Mouse (Mus musculus) spleen, adult 2 months (tissue): ENCODE measurements around the gene Gabpb2. TPM values are rescaled to one million over a fixed set of nuclear protein-coding genes. Genes with fewer than 3 reads are reported as not detected.

Experiments
- DNase-seq, 2 experiments: peaks; one replicate each; pipeline versions ENCODE4 v3.0.0 to v3.0.0-alpha.2; 2012 to 2021; ENCODE audit warnings: low spot score in 2 of 2, low read depth in 1 of 2
- H3K27ac ChIP-seq: fragments of 200-500 bp; 2 replicates; pipeline ENCODE4 v1.5.1; 2012; ENCODE audit warnings: low read length, inconsistent platforms; ENCODE audit not compliant: insufficient read depth
- H3K27me3 ChIP-seq: fragments of 200-500 bp; 2 replicates; pipeline ENCODE4 v1.6.1; 2012; ENCODE audit warnings: mild to moderate bottlenecking, moderate library complexity, low read length, inconsistent platforms; ENCODE audit not compliant: control insufficient read depth, insufficient read depth
- H3K36me3 ChIP-seq: fragments of 200-500 bp; 2 replicates; pipeline ENCODE4 v1.6.1; 2012; ENCODE audit warnings: mild to moderate bottlenecking, low read length, inconsistent platforms; ENCODE audit not compliant: control insufficient read depth, insufficient read depth
- H3K4me1 ChIP-seq: fragments of 200-500 bp; 2 replicates; pipeline ENCODE4 v1.6.1; 2011; ENCODE audit warnings: inconsistent platforms; ENCODE audit not compliant: control insufficient read depth, insufficient read depth, insufficient read length
- H3K4me3 ChIP-seq: fragments of 200-500 bp; 2 replicates; pipeline ENCODE4 v1.5.1; 2011; ENCODE audit warnings: mild to moderate bottlenecking, inconsistent platforms; ENCODE audit not compliant: insufficient read depth, insufficient read length; ENCODE audit errors: extremely low read depth
- CTCF ChIP-seq: fragments of 200-500 bp; IDR thresholded peaks from 2 replicates; pipeline ENCODE4 v1.5.1; 2011; ENCODE audit warnings: mild to moderate bottlenecking, inconsistent platforms; ENCODE audit not compliant: insufficient read depth, insufficient read length, insufficient replicate concordance; ENCODE audit errors: extremely low read depth
- POLR2A ChIP-seq: fragments of 200-500 bp; IDR thresholded peaks from 2 replicates; pipeline ENCODE4 v1.6.1; 2011; ENCODE audit warnings: low read depth, low read length, inconsistent platforms
- WGBS: fragments of 180-500 bp; shearing (Covaris S2); methylation state at CpG from one replicate; pipeline ENCODE4 v1.1.7; 2018; 5-methylcytosine and 5-hydroxymethylcytosine counted together
- polyA plus RNA-seq: library from polyadenylated mRNA; depleted of rRNA; stranded (reverse); fragments of >200 nt; gene quantifications from 2 replicates; pipeline ENCODE4 v1.2.3, GENCODE M21; 2012

Gene Gabpb2
- polyA plus RNA-seq, 1 experiment: 17.0 TPM

GRCm38 (mm10) chr3:95203880-95204279 is 13.8 kb downstream of the Gabpb2 start:
- no peak overlapping the region for H3K4me3 ChIP-seq
- H3K27me3 ChIP-seq: no peaks in the 10 kb centered on the region
- 95% methylated on average over 6 of the region's 6 CpGs for WGBS
- H3K4me1 ChIP-seq: no peaks in the 10 kb centered on the region
- DNase-seq: no peak
- TF ChIP-seq POLR2A: no peak
- TF ChIP-seq CTCF: no peak
- H3K36me3 ChIP-seq: peaks cover 49% of the 10 kb centered on the region
- H3K27ac ChIP-seq: no peak overlapping the region

DNA sequence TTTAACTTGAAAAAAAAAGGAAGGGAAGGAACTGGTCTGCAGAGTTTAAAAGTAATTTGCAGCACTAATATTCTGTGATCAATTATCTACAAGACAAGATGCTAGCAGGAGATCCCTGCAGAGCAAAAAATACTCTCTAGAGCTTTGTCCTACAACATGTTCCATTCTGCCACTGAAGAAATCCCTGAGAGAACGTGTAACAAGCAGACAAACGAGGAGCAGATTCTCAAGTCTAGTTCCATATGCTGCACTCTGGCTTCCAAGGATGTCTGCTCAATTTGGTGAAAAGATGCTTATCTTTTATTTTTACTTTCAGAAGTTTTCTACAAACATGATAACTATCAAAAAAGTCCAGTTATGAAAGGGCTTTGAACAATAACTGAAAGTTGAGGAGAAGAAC is 17.2 kb downstream of the Gabpb2 start:
- 97% methylated on average over 2 of the region's 2 CpGs for WGBS
- no peak overlapping the region for H3K27ac ChIP-seq

GRCm38 (mm10) chr3:95200132-95200531 is 17.6 kb downstream of the Gabpb2 start:
- Histone ChIP-seq H3K27ac (no peak overlapping the region), H3K4me3 (no peak overlapping the region), H3K4me1 (no peaks in the 10 kb centered on the region), H3K36me3 (peaks cover 53% of the 10 kb centered on the region), H3K27me3 (no peaks in the 10 kb centered on the region)
- TF ChIP-seq CTCF (no peak), POLR2A (no peak)
- 84% methylated on average over 7 of the region's 7 CpGs for WGBS
- DNase-seq: no peak

More for the DNA sequence above, 17.2 kb downstream of the Gabpb2 start:
- no peak for DNase-seq
- H3K4me1 ChIP-seq: no peaks in the 10 kb centered on the region
- H3K27me3 ChIP-seq: no peaks in the 10 kb centered on the region
- no peak overlapping the region for H3K4me3 ChIP-seq
- H3K36me3 ChIP-seq: peaks cover 55% of the 10 kb centered on the region
- TF ChIP-seq POLR2A (no peak), CTCF (no peak)

DNA sequence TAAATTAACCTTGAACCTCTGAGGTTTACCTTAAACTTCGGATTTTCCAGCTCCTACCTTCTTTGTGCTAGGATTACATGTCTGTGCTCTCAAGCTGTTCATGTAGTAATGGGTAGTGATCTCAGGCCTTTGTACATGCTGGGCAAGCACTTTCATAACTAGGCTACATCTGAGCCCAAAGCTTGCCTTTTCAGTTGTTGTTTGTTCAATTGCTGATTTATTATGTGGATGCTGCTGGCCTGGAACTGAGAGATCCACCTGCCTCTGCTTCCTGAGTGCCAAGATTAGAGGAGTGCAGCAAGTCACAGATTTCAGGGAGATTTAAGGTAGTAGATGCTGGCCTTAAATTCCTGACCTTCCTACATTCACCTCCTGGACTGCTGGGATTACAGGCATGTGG is 18.6 kb downstream of the Gabpb2 start:
- Histone ChIP-seq H3K4me3 (no peak overlapping the region), H3K4me1 (no peaks in the 10 kb centered on the region), H3K27me3 (no peaks in the 10 kb centered on the region), H3K36me3 (peaks cover 53% of the 10 kb centered on the region), H3K27ac (no peak overlapping the region)
- WGBS: 92% methylated on average over 1 of the region's 1 CpGs
- TF ChIP-seq POLR2A (no peak), CTCF (no peak)
- no peak for DNase-seq

DNA sequence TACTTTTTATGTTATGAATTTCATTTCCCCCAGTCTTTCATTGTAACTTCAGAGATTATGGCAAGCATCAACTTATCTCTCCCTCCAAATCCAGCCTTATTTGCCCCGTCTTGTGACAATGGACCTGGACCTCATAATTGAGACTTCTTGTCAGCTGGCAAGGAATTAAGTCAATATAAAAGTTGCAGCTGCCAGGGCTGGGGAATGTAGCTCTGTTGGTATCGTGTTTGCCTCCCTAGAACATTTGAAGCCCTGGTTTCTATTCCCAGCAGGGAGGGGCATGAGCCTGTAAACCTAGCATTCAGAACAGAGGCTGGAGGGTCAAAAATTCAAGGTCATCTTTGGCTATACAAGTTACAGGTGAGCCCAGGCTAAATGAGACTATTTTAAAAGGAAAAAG is 21.9 kb downstream of the Gabpb2 start:
- TF ChIP-seq CTCF (no peak), POLR2A (no peak)
- 95% methylated on average over 2 of the region's 2 CpGs for WGBS
- no peak overlapping the region for H3K4me3 ChIP-seq

GRCm38 (mm10) chr3:95194721-95195135 is 23.0 kb downstream of the Gabpb2 start:
- Histone ChIP-seq H3K36me3 (peaks cover 36% of the 10 kb centered on the region), H3K27ac (no peak overlapping the region), H3K27me3 (no peaks in the 10 kb centered on the region), H3K4me3 (no peak overlapping the region), H3K4me1 (no peaks in the 10 kb centered on the region)
- no peak for TF ChIP-seq POLR2A
- no peak for TF ChIP-seq CTCF
- WGBS: 86% methylated on average over 6 of the region's 6 CpGs
- DNase-seq: no peak

More for the DNA sequence above, 21.9 kb downstream of the Gabpb2 start:
- H3K36me3 ChIP-seq: peaks cover 38% of the 10 kb centered on the region
- DNase-seq: no peak
- no peaks in the 10 kb centered on the region for H3K27me3 ChIP-seq
- no peaks in the 10 kb centered on the region for H3K4me1 ChIP-seq
- H3K27ac ChIP-seq: no peak overlapping the region

DNA sequence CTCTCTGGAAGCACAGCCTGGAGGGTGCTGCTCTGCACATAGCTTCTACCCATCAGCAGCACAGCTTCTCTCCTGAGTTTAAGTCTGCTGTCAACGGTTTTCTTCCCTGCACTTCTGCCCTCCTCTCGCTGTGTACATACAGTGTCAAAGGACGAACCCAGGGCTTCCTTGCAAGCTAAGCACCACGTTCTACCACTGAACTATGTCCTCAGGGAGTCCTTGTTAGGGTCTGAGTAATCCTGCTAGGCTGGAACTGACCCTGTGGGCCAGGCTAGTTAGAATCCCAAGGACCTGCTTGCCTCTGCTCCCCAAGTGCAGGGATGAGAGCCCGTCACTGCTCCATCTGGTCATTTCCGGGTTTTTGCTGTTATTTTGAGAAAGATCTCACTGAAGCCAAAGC is 30.8 kb downstream of the Gabpb2 start:
- H3K36me3 ChIP-seq: peaks cover 29% of the 10 kb centered on the region
- no peak for DNase-seq
- WGBS: 95% methylated on average over 6 of the region's 6 CpGs
- H3K27me3 ChIP-seq: no peaks in the 10 kb centered on the region
- TF ChIP-seq POLR2A (no peak), CTCF (no peak)
- H3K4me1 ChIP-seq: no peaks in the 10 kb centered on the region
- H3K27ac ChIP-seq: no peak overlapping the region
- H3K4me3 ChIP-seq: no peak overlapping the region

DNA sequence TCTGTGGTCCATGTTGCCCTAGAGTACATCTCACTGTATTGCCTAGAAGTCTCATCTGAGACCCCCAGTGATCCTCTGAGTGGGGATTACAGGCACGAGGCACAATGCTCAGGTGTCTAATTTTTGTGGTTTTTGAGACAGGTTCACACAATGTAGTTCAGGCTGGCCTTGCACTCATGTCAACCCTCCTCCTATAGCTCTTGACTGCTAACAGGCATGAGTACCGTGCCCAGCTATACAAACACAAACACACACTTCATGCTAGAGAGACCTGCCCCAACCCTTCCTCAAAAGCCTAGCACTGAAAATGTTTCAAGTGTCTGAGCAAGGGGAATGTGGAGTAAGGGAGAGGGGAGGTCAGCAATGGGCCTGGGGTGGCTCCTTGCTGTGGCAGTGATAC is 31.6 kb downstream of the Gabpb2 start:
- no peak overlapping the region for H3K4me3 ChIP-seq
- no peaks in the 10 kb centered on the region for H3K27me3 ChIP-seq
- TF ChIP-seq CTCF (no peak), POLR2A (no peak)
- WGBS: 88% methylated on average over 2 of the region's 2 CpGs
- no peak overlapping the region for H3K27ac ChIP-seq
- DNase-seq: no peak
- peaks cover 28% of the 10 kb centered on the region for H3K36me3 ChIP-seq
- no peaks in the 10 kb centered on the region for H3K4me1 ChIP-seq
